Mouse (Mus musculus): ENCODE measurements around the gene Gpn3. TPM values are rescaled to one million over a fixed set of nuclear protein-coding genes. Genes with fewer than 3 reads are reported as not detected.

Gene Gpn3
- total RNA-seq, 2 experiments from 2014 or later: 24.9 to 27.5 TPM

- H3K27ac ChIP-seq: no peak overlapping the region
- no peak overlapping the region for H3K4me3 ChIP-seq
- no peak for DNase-seq (ENCODE audit: extremely low spot score in 1 of 2, low spot score in 2 of 2)
- peak; percentile 9 for TF ChIP-seq CTCF (IDR thresholded peaks at IDR 0.05)
- intact Hi-C loops (cut with DNase I): loop anchor here (5.0 kb wide), 1 partner anchor 218 kb away; no protein-coding TSS in a partner anchor
These were observed 25.9 kb upstream of the Gpn3 start for GRCm38 (mm10) chr5:122345777-122346176.

GRCm38 (mm10) chr5:122353807-122354491, 17.7 kb upstream of the Gpn3 start, which contains the start of the genes Rad9b and Vps29:
Gene Rad9b (minus strand): TSS chr5:122354233.
Gene Vps29 (plus strand): TSS chr5:122354369.
- Histone ChIP-seq H3K4me3 (peak within 1 kb of the TSS; percentile 77), H3K27ac (peak within 1 kb of the TSS; percentile 96)
- no peak for TF ChIP-seq CTCF (IDR thresholded peaks at IDR 0.05)
- peak; percentile 98 to 99 for DNase-seq (ENCODE audit: extremely low spot score in 1 of 2, low spot score in 2 of 2)
- intact Hi-C loops (cut with DNase I): loop anchor here (1.0 kb wide), 2 partner anchors 18 to 70 kb away; partner anchors contain the start of genes Fam216a and Pptc7

- Histone ChIP-seq H3K4me3 (peak overlapping the region; percentile 77), H3K27ac (peak overlapping the region; percentile 96)
- intact Hi-C loops (cut with DNase I): loop anchor here (1.0 kb wide), 2 partner anchors 18 to 70 kb away; partner anchors contain the start of genes Fam216a and Pptc7
- no peak for TF ChIP-seq CTCF (IDR thresholded peaks at IDR 0.05)
- no peak for DNase-seq (ENCODE audit: extremely low spot score in 1 of 2, low spot score in 2 of 2)
These were observed 17.1 kb upstream of the Gpn3 start for GRCm38 (mm10) chr5:122354492-122355067.

GRCm38 (mm10) chr5:122372192-122372769, 605 bp downstream of the Gpn3 start, which contains the start of gene Fam216a:
Gene Fam216a (minus strand): TSS chr5:122372364.
- peak; percentile 100 for DNase-seq (ENCODE audit: extremely low spot score in 1 of 2, low spot score in 2 of 2)
- Histone ChIP-seq H3K27ac (peak within 1 kb of the TSS; percentile 96), H3K4me3 (peak within 1 kb of the TSS; percentile 74)
- intact Hi-C loops (cut with DNase I): loop anchor here (1.0 kb wide), 1 partner anchor 18 kb away; the partner anchor contains the start of genes Rad9b and Vps29
- TF ChIP-seq CTCF (IDR thresholded peaks at IDR 0.05): no peak

- H3K27ac ChIP-seq: peak overlapping the region; percentile 96
- peak overlapping the region; percentile 74 for H3K4me3 ChIP-seq
- TF ChIP-seq CTCF (IDR thresholded peaks at IDR 0.05): no peak
- intact Hi-C loops (cut with DNase I): loop anchor here (1.0 kb wide), 1 partner anchor 19 kb away; the partner anchor contains the start of genes Rad9b and Vps29
- DNase-seq (ENCODE audit: extremely low spot score in 1 of 2, low spot score in 2 of 2): no peak
These were observed 1.2 kb downstream of the Gpn3 start for GRCm38 (mm10) chr5:122372878-122373277.

GRCm38 (mm10) chr5:122377101-122377833, 5.6 kb downstream of the Gpn3 start:
- TF ChIP-seq CTCF (IDR thresholded peaks at IDR 0.05): no peak
- DNase-seq (ENCODE audit: extremely low spot score in 1 of 2, low spot score in 2 of 2): no peak
- Histone ChIP-seq H3K4me3 (no peak overlapping the region), H3K27ac (no peak overlapping the region)
- intact Hi-C loops (cut with DNase I): no loop called here

GRCm38 (mm10) chr5:122378171-122378570, 6.5 kb downstream of the Gpn3 start:
- DNase-seq (ENCODE audit: extremely low spot score in 1 of 2, low spot score in 2 of 2): no peak
- Histone ChIP-seq H3K4me3 (no peak overlapping the region), H3K27ac (no peak overlapping the region)
- intact Hi-C loops (cut with DNase I): no loop called here
- TF ChIP-seq CTCF (IDR thresholded peaks at IDR 0.05): no peak

- TF ChIP-seq CTCF (IDR thresholded peaks at IDR 0.05): peak; percentile 95
- intact Hi-C loops (cut with DNase I): no loop called here
- H3K27ac ChIP-seq: no peak overlapping the region
- H3K4me3 ChIP-seq: no peak overlapping the region
- DNase-seq (ENCODE audit: extremely low spot score in 1 of 2, low spot score in 2 of 2): peak; percentile 71 to 76
These were observed 7.9 kb downstream of the Gpn3 start for GRCm38 (mm10) chr5:122379374-122380155.

- intact Hi-C loops (cut with DNase I): loop anchor here (5.0 kb wide), 2 partner anchors 123 to 278 kb away; no protein-coding TSS in a partner anchor
- H3K27ac ChIP-seq: no peak overlapping the region
- TF ChIP-seq CTCF (IDR thresholded peaks at IDR 0.05): no peak
- H3K4me3 ChIP-seq: no peak overlapping the region
- no peak for DNase-seq (ENCODE audit: extremely low spot score in 1 of 2, low spot score in 2 of 2)
These were observed 18.3 kb downstream of the Gpn3 start for GRCm38 (mm10) chr5:122390006-122390405.

- Histone ChIP-seq H3K27ac (no peak overlapping the region), H3K4me3 (no peak overlapping the region)
- TF ChIP-seq CTCF (IDR thresholded peaks at IDR 0.05): no peak
- intact Hi-C loops (cut with DNase I): loop anchor here (5.0 kb wide), 2 partner anchors 123 to 278 kb away; no protein-coding TSS in a partner anchor
- DNase-seq (ENCODE audit: extremely low spot score in 1 of 2, low spot score in 2 of 2): no peak
These were observed 19.0 kb downstream of the Gpn3 start for GRCm38 (mm10) chr5:122390671-122391070.

Data from left cerebral cortex, adult 2 months (tissue).